Mouse (Mus musculus) MEL (cell line): Measurements from ENCODE around the gene Zbtb20. TPM values are rescaled to one million over a fixed set of nuclear protein-coding genes. Genes with fewer than 3 reads are reported as not detected.

Experiments
- DNase-seq: peaks from one replicate; pipeline ENCODE4 v3.0.0; 2011; ENCODE audit warnings: low read depth, low spot score
- H3K27ac ChIP-seq: 2 replicates; pipeline ENCODE4 v1.5.1; 2012; ENCODE audit warnings: low read depth, mild to moderate bottlenecking, control low read depth, low read length, moderate library complexity; ENCODE audit not compliant: control insufficient read depth
- H3K27me3 ChIP-seq, 2 experiments: fragments of 150-350 bp in 1 of 2; sonication (generic) in 1 of 2; 2 replicates each; pipeline ENCODE4 v1.6.1; 2012; ENCODE audit warnings: low read length in 2 of 2, mild to moderate bottlenecking in 2 of 2, improper control_type of control experiment in 1 of 2, moderate library complexity in 1 of 2; ENCODE audit not compliant: insufficient read depth in 2 of 2, control insufficient read depth in 1 of 2
- H3K36me3 ChIP-seq, 2 experiments: 2 replicates each; pipeline ENCODE4 v1.6.1; 2012 to 2014; ENCODE audit warnings: low read length in 2 of 2, improper control_type of control experiment in 1 of 2, inconsistent platforms in 1 of 2, mild to moderate bottlenecking in 1 of 2; ENCODE audit not compliant: insufficient read depth in 2 of 2, control insufficient read depth in 1 of 2
- H3K4me1 ChIP-seq, 2 experiments: fragments of 150-350 bp in 1 of 2; sonication (generic) in 1 of 2; 2 replicates each; pipeline ENCODE4 v1.6.1; 2012; ENCODE audit warnings: low read length in 2 of 2, improper control_type of control experiment in 1 of 2, mild to moderate bottlenecking in 1 of 2; ENCODE audit not compliant: insufficient read depth in 2 of 2, control insufficient read depth in 1 of 2
- H3K4me3 ChIP-seq, 2 experiments: fragments of 150-350 bp in 1 of 2; sonication (generic) in 1 of 2; 2 replicates each; pipeline ENCODE4 v1.5.1; 2012; ENCODE audit warnings: low read depth in 2 of 2, low read length in 2 of 2, mild to moderate bottlenecking in 2 of 2, moderate library complexity in 2 of 2, control low read depth in 1 of 2, improper control_type of control experiment in 1 of 2; ENCODE audit not compliant: control insufficient read depth in 1 of 2, insufficient read depth in 1 of 2
- H3K79me2 ChIP-seq: 2 replicates; pipeline ENCODE4 v1.6.1; 2012; ENCODE audit warnings: mild to moderate bottlenecking, low read length, moderate library complexity; ENCODE audit not compliant: control insufficient read depth, poor library complexity, insufficient read depth
- H3K9ac ChIP-seq: 2 replicates; pipeline ENCODE4 v1.6.1; 2012; ENCODE audit warnings: low read depth, mild to moderate bottlenecking, control low read depth, low read length, moderate library complexity; ENCODE audit not compliant: control insufficient read depth, poor library complexity, severe bottlenecking
- H3K9me3 ChIP-seq: fragments of 150-350 bp; sonication (generic); replicated peaks from 2 replicates; pipeline ENCODE4 v1.6.1; 2012; ENCODE audit warnings: mild to moderate bottlenecking, low read length, improper control_type of control experiment, moderate library complexity; ENCODE audit not compliant: insufficient read depth
- CHD1 ChIP-seq: IDR thresholded peaks from 2 replicates; pipeline ENCODE4 v1.6.1; 2012; ENCODE audit warnings: low read depth, mild to moderate bottlenecking, inconsistent platforms, low read length, improper control_type of control experiment
- CHD2 ChIP-seq: IDR thresholded peaks from 2 replicates; pipeline ENCODE4 v1.6.1; 2011; ENCODE audit warnings: low read length, improper control_type of control experiment
- CTCF ChIP-seq, 3 experiments: IDR thresholded peaks in 2 of 3; conservative IDR thresholded peaks in 1 of 3; 2 replicates each; pipeline ENCODE4 v1.5.1; 2011 to 2012; ENCODE audit warnings: low read length in 3 of 3, low read depth in 2 of 3, mild to moderate bottlenecking in 2 of 3, improper control_type of control experiment in 1 of 3, inconsistent platforms in 1 of 3, mixed read lengths in 1 of 3, moderate library complexity in 1 of 3; ENCODE audit not compliant: control insufficient read depth in 1 of 3, insufficient read depth in 1 of 3, poor library complexity in 1 of 3, severe bottlenecking in 1 of 3
- E2F4 ChIP-seq: IDR thresholded peaks from 2 replicates; pipeline ENCODE4 v1.6.1; 2011; ENCODE audit warnings: low read depth, low read length, improper control_type of control experiment, borderline replicate concordance
- EP300 ChIP-seq, 2 experiments: IDR thresholded peaks; 2 replicates each; pipeline ENCODE4 v1.6.1; 2011; ENCODE audit warnings: improper control_type of control experiment in 2 of 2, low read length in 2 of 2, low read depth in 1 of 2, mild to moderate bottlenecking in 1 of 2
- ETS1 ChIP-seq: IDR thresholded peaks from 2 replicates; pipeline ENCODE4 v1.6.1; 2012; ENCODE audit warnings: low read depth, mild to moderate bottlenecking, inconsistent platforms, low read length, improper control_type of control experiment, moderate library complexity
- GABPA ChIP-seq: IDR thresholded peaks from 2 replicates; pipeline ENCODE4 v1.6.1; 2012; ENCODE audit warnings: low read depth, mild to moderate bottlenecking, inconsistent platforms, low read length, improper control_type of control experiment, moderate library complexity
- GATA1 ChIP-seq: IDR thresholded peaks from 2 replicates; pipeline ENCODE4 v1.6.1; 2011; ENCODE audit warnings: low read depth, low read length, improper control_type of control experiment
- KAT2A ChIP-seq: conservative IDR thresholded peaks from 2 replicates; pipeline ENCODE4 v1.6.1; 2012; ENCODE audit warnings: low read depth, low read length, improper control_type of control experiment, inconsistent platforms
- MXI1 ChIP-seq: IDR thresholded peaks from 2 replicates; pipeline ENCODE4 v1.6.1; 2011; ENCODE audit warnings: mild to moderate bottlenecking, low read depth, low read length, improper control_type of control experiment
- MYB ChIP-seq: IDR thresholded peaks from 2 replicates; pipeline ENCODE4 v1.6.1; 2011; ENCODE audit warnings: mild to moderate bottlenecking, low read depth, low read length, improper control_type of control experiment
- POLR2A ChIP-seq, 2 experiments: IDR thresholded peaks; 2 replicates each; pipeline ENCODE4 v1.6.1; 2011 to 2012; ENCODE audit warnings: low read length in 2 of 2, mild to moderate bottlenecking in 2 of 2, control low read depth in 1 of 2, improper control_type of control experiment in 1 of 2, low read depth in 1 of 2, moderate library complexity in 1 of 2; ENCODE audit not compliant: control insufficient read depth in 1 of 2, insufficient read depth in 1 of 2, poor library complexity in 1 of 2
- POLR2AphosphoS5 ChIP-seq: IDR thresholded peaks from 2 replicates; pipeline ENCODE4 v1.6.1; 2012; ENCODE audit warnings: low read depth, borderline replicate concordance, mild to moderate bottlenecking, inconsistent platforms, low read length, moderate library complexity, mixed read lengths
- RCOR1 ChIP-seq: IDR thresholded peaks from 2 replicates; pipeline ENCODE4 v1.6.1; 2012; ENCODE audit warnings: low read depth, mild to moderate bottlenecking, inconsistent platforms, low read length, improper control_type of control experiment
- SIN3A ChIP-seq: IDR thresholded peaks from 2 replicates; pipeline ENCODE4 v1.6.1; 2012; ENCODE audit warnings: low read length, improper control_type of control experiment, inconsistent platforms
- TAL1 ChIP-seq: IDR thresholded peaks from 2 replicates; pipeline ENCODE4 v1.6.1; 2012; ENCODE audit warnings: mild to moderate bottlenecking, inconsistent platforms, low read length, moderate library complexity, mixed read lengths
- TBP ChIP-seq: IDR thresholded peaks from 2 replicates; pipeline ENCODE4 v1.8.0; 2011; ENCODE audit warnings: low read depth, low read length, improper control_type of control experiment
- USF1 ChIP-seq: IDR thresholded peaks from 2 replicates; pipeline ENCODE4 v1.6.1; 2014; ENCODE audit warnings: low read depth, mild to moderate bottlenecking, inconsistent platforms, low read length, improper control_type of control experiment, moderate library complexity
- USF2 ChIP-seq, 2 experiments: IDR thresholded peaks; 2 replicates each; pipeline ENCODE4 v1.6.1; 2011 to 2012; ENCODE audit warnings: improper control_type of control experiment in 2 of 2, low read length in 2 of 2, borderline replicate concordance in 1 of 2, inconsistent platforms in 1 of 2, low read depth in 1 of 2, mild to moderate bottlenecking in 1 of 2; ENCODE audit not compliant: insufficient read depth in 1 of 2
- ZC3H11A ChIP-seq: IDR thresholded peaks from 2 replicates; pipeline ENCODE4 v1.6.1; 2012; ENCODE audit warnings: low read depth, mild to moderate bottlenecking, inconsistent platforms, low read length, improper control_type of control experiment
- ZNF384 ChIP-seq: IDR thresholded peaks from 2 replicates; pipeline ENCODE4 v1.6.1; 2012; ENCODE audit warnings: low read depth, mild to moderate bottlenecking, inconsistent platforms, low read length, improper control_type of control experiment
- polyA plus RNA-seq, 2 experiments: library from polyadenylated mRNA; stranded (reverse) in 1 of 2; unstranded in 1 of 2; fragments of >175 nt in 1 of 2; fragments of >200 nt in 1 of 2; gene quantifications; 2 replicates each; pipeline versions ENCODE4 v1.2.1 to v1.2.4; 2012; ENCODE audit warnings: low replicate concordance in 2 of 2, low read depth in 1 of 2; ENCODE audit not compliant: insufficient read length in 2 of 2, insufficient read depth in 1 of 2, missing spikeins in 1 of 2
- total RNA-seq: library from RNA; depleted of rRNA; stranded (reverse); fragments of 300-350 nt; gene quantifications from 2 replicates; pipeline ENCODE4 v1.2.3, GENCODE M21; 2012

Gene Zbtb20
- total and polyA plus RNA-seq, 3 experiments, result 0.17 to 0.27 TPM; not detected in 1

DNA sequence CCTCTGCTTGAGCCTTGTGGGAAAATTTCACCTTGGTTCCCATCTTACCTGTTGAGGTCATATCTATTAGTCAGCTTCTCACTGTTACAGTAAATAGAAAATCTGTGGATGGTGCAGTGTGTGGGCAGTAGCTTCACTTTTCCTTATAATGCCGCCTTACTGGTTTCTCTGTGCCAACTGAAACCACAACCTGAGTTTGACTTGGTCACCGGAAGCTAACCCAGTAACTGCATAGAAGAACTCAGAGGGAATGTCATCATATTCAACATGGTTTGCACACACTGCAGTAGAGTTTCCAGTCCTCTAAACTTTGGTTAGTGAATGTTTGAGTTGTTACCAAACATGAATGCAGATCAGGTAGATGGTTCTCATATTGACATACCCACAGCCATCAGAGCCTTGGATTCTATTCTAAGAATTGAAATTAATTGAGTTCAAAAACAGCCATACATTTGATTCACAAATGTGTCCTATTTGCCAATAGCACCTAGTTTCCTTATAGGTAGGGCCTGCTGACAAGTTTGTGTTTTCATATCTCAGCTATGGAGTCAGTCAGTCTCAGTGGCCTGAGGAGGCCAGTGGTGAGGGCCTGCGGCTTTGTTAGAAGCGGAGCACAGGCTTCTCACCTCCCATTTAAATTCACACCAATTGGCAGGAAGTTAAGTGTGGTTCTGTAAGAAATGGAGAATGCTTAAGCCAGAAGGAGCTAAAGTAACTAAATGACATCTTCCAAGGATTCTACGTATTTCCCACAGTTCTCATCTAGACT is 44.5 kb downstream of the Zbtb20 start:
- no peak for TF ChIP-seq CHD1
- Histone ChIP-seq H3K4me1 (no peaks in the 10 kb centered on the region), H3K27ac (no peak overlapping the region), H3K79me2 (no peaks in the 10 kb centered on the region), H3K27me3 (no peaks in the 10 kb centered on the region), H3K4me3 (no peak overlapping the region), H3K9ac (no peak overlapping the region), H3K9me3 (no peaks in the 10 kb centered on the region), H3K36me3 (no peaks in the 10 kb centered on the region)
- DNase-seq, result no peak

DNA sequence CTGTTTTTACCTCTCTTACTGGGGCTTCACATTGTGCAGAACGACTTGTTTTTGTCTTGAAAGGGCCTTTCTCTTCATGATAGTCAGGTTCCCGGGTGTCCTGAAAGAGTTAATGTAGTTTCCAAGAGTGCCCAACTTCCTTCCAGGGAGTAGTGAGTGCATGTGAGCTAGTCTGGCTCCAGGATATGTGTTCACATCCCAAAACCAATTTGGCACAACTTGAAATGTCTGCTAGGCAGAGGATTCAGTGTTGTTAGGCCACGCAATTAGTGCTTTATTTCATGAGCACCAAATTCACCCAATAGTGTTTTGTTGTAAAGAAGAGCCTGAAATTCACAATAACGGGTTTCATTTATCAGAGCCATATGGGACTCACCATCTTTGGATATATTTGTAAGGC is 45.8 kb downstream of the Zbtb20 start:
- Histone ChIP-seq H3K27ac (no peak overlapping the region), H3K36me3 (no peaks in the 10 kb centered on the region), H3K27me3 (no peaks in the 10 kb centered on the region), H3K9me3 (no peaks in the 10 kb centered on the region), H3K4me3 (no peak overlapping the region), H3K4me1 (no peaks in the 10 kb centered on the region), H3K9ac (no peak overlapping the region), H3K79me2 (no peaks in the 10 kb centered on the region)
- no peak for TF ChIP-seq EP300 (IDR thresholded peaks at IDR 0.05; ENCODE audit: low read depth in 1 of 2, low read length in 2 of 2)
- TF ChIP-seq RCOR1, result no peak
- no peak for TF ChIP-seq CHD2
- no peak for TF ChIP-seq E2F4
- TF ChIP-seq KAT2A, result no peak
- no peak for TF ChIP-seq USF1
- TF ChIP-seq POLR2A (IDR thresholded peaks at IDR 0.05; ENCODE audit: control insufficient read depth in 1 of 2, insufficient read depth in 1 of 2, low read depth in 1 of 2, low read length in 2 of 2, poor library complexity in 1 of 2), result no peak
- TF ChIP-seq GABPA, result no peak
- TF ChIP-seq ZNF384, result no peak
- no peak for TF ChIP-seq TBP
- no peak for TF ChIP-seq POLR2AphosphoS5
- TF ChIP-seq GATA1, result no peak
- TF ChIP-seq MXI1, result no peak
- TF ChIP-seq TAL1, result no peak
- DNase-seq, result no peak

DNA sequence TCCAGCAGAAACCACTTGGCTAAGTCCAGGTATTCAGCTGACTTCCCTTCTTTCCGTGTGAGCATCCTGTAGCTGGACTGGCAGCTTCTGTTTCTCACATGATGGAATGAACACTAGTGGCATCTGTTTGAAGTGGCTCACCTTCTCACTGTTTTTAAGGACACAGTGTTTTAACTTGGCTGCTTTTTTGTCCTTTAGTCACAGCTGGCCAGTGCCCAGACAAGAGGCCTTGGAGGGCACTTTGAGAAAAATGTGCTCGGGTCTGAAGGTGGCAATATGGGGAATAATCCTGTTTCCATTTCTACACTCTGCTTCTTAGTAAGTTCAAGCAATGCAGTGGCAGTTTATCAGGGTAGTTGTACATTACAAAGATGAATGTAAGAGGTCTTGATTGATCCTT is 62.5 kb downstream of the Zbtb20 start:
- TF ChIP-seq ZNF384 (no peak), USF2 (IDR thresholded peaks at IDR 0.05; ENCODE audit: borderline replicate concordance in 1 of 2, insufficient read depth in 1 of 2, low read depth in 1 of 2, low read length in 2 of 2) (no peak), CTCF (IDR thresholded peaks at IDR 0.05 in 2 of 3, conservative IDR thresholded peaks at IDR 0.05 in 1 of 3; ENCODE audit: control insufficient read depth in 1 of 3, insufficient read depth in 1 of 3, low read depth in 2 of 3, low read length in 3 of 3, poor library complexity in 1 of 3, severe bottlenecking in 1 of 3) (no peak), EP300 (IDR thresholded peaks at IDR 0.05; ENCODE audit: low read depth in 1 of 2, low read length in 2 of 2) (no peak), SIN3A (no peak), USF1 (no peak), ZC3H11A (no peak), E2F4 (no peak), MYB (no peak), ETS1 (no peak)

More for the DNA sequence above, 62.5 kb downstream of the Zbtb20 start:
- Histone ChIP-seq H3K4me1 (no peaks in the 10 kb centered on the region), H3K9ac (no peak overlapping the region), H3K27ac (no peak overlapping the region), H3K4me3 (no peak overlapping the region), H3K9me3 (no peaks in the 10 kb centered on the region), H3K27me3 (no peaks in the 10 kb centered on the region), H3K79me2 (no peaks in the 10 kb centered on the region), H3K36me3 (no peaks in the 10 kb centered on the region)
- DNase-seq, result no peak
